Mouse (Mus musculus): Measurements from ENCODE around the gene Blcap. TPM values are rescaled to one million over a fixed set of nuclear protein-coding genes. Genes with fewer than 3 reads are reported as not detected.
A peak's percentile ranks its signal among the peaks of the same experiment; 100 is the strongest.

Blcap gene
- polyA plus RNA-seq, 1 experiment, result 56.7 TPM

DNA sequence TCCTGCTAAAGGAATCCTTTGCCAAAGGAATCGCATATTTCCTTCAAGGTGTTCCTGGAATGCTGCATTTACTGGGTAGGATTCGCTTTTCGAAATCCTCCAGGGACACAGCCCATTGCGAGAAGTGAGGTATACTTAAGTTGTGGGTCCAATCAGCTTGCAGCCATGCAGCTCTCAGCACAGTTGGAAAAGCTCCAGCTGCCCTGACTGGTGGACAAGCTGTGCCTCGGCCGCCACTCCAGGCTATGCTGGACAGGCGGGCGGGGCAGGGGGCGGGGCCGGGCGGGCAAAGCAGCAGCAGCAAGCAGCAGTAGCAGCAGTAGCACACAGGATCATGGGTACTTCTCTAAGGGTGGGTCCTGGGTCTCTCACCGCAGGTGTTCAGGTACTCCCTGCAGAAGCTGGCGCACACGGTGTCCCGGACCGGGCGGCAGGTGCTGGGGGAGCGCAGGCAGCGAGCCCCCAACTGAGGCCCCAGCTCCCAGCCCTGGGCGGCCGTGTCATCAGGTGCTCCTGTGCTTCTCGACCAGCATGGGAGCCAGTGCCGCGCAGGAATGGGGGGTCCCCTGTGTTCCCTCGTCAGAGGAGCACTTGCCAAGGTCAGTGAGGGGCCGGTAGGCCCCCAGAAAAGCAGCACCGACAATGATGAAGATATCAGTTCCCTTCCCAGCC is 9.8 kb downstream of the Blcap start:
- peaks cover 41% of the 10 kb centered on the region for H3K9me3 ChIP-seq (replicated peaks; ENCODE audit: control insufficient read depth, insufficient read depth, low read length, poor library complexity, severe bottlenecking)

DNA sequence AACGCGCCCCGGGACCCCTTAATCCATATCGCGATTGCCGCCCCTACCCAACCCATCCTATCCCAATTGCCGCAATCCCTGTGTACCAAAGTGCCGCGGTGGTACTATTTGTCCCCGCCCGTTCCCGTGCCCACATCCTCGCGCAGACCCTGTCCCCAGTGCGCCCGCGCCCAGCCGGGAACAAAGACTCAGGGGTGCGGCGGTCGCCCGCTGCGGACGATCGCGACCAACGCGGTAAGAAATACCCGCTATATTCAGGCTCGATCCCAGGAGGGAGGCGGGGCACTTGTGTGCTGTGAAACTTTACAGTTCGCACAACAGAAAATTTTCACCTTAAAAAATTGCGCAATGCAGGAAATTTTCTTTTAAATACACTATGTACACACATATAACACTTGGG is 10.8 kb downstream of the Blcap start:
- Histone ChIP-seq H3K4me3 (ENCODE audit: low read depth, low read length) (peak overlapping the region; percentile 51), H3K9ac (ENCODE audit: low read depth, poor library complexity, severe bottlenecking) (peak overlapping the region; percentile 62), H3K27me3 (ENCODE audit: control insufficient read depth, insufficient read depth, low read length, poor library complexity, severe bottlenecking) (no peaks in the 10 kb centered on the region), H3K36me3 (ENCODE audit: control insufficient read depth, insufficient read depth, low read length, poor library complexity, severe bottlenecking) (peaks cover 18% of the 10 kb centered on the region), H3K9me3 (replicated peaks; ENCODE audit: control insufficient read depth, insufficient read depth, low read length, poor library complexity, severe bottlenecking) (peaks cover 41% of the 10 kb centered on the region), H3K27ac (ENCODE audit: insufficient read depth, low read length) (no peak overlapping the region), H3K4me1 (ENCODE audit: control insufficient read depth, insufficient read depth, low read length) (peaks cover 2% of the 10 kb centered on the region)
- TF ChIP-seq POLR2A (IDR thresholded peaks at IDR 0.05; ENCODE audit: insufficient read depth, low read length) (no peak), EP300 (IDR thresholded peaks at IDR 0.05; ENCODE audit: insufficient read depth, low read depth, low read length) (no peak), CTCF (IDR thresholded peaks at IDR 0.05; ENCODE audit: low read depth, low read length) (no peak)

More for the DNA sequence above, 9.8 kb downstream of the Blcap start:
- H3K4me3 ChIP-seq (ENCODE audit: low read depth, low read length), result peak overlapping the region; percentile 46
- H3K4me1 ChIP-seq (ENCODE audit: control insufficient read depth, insufficient read depth, low read length), result peaks cover 2% of the 10 kb centered on the region
- H3K9ac ChIP-seq (ENCODE audit: low read depth, poor library complexity, severe bottlenecking), result no peak overlapping the region
- no peaks in the 10 kb centered on the region for H3K27me3 ChIP-seq (ENCODE audit: control insufficient read depth, insufficient read depth, low read length, poor library complexity, severe bottlenecking)
- no peak overlapping the region for H3K27ac ChIP-seq (ENCODE audit: insufficient read depth, low read length)
- peaks cover 17% of the 10 kb centered on the region for H3K36me3 ChIP-seq (ENCODE audit: control insufficient read depth, insufficient read depth, low read length, poor library complexity, severe bottlenecking)
- TF ChIP-seq EP300 (IDR thresholded peaks at IDR 0.05; ENCODE audit: insufficient read depth, low read depth, low read length) (no peak), POLR2A (IDR thresholded peaks at IDR 0.05; ENCODE audit: insufficient read depth, low read length) (no peak), CTCF (IDR thresholded peaks at IDR 0.05; ENCODE audit: low read depth, low read length) (no peak)

DNA sequence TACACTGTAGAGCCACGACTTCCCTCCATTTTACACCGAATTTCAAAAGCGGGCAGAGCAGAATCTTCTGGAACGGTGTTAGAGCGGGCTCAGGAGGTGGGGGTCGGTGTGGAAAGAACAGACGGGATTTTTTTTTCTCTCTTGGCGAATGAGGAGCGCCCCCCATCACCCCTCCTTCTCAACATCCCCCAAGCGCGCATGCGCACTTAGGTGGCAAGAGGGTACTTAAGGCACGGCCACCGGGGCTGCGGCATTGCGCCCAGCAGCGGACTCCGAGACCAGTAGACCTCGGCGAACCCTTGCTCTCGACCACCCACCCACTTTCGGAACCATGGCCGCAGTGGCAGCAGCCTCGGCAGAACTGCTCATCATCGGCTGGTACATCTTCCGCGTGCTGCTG is 11.2 kb downstream of the Blcap start, which contains the start of gene Nnat:
Gene Nnat, plus strand, starts transcription at position 221 of the 400 bp plus-strand sequence.
- peak within 1 kb of the TSS; percentile 62 for H3K9ac ChIP-seq (ENCODE audit: low read depth, poor library complexity, severe bottlenecking)
- no peaks in the 10 kb centered on the region for H3K27me3 ChIP-seq (ENCODE audit: control insufficient read depth, insufficient read depth, low read length, poor library complexity, severe bottlenecking)
- no peak within 1 kb of the TSS for H3K27ac ChIP-seq (ENCODE audit: insufficient read depth, low read length)
- H3K9me3 ChIP-seq (replicated peaks; ENCODE audit: control insufficient read depth, insufficient read depth, low read length, poor library complexity, severe bottlenecking), result peaks cover 41% of the 10 kb centered on the region
- peaks cover 2% of the 10 kb centered on the region for H3K4me1 ChIP-seq (ENCODE audit: control insufficient read depth, insufficient read depth, low read length)
- H3K4me3 ChIP-seq (ENCODE audit: low read depth, low read length), result peak within 1 kb of the TSS; percentile 51
- peaks cover 18% of the 10 kb centered on the region for H3K36me3 ChIP-seq (ENCODE audit: control insufficient read depth, insufficient read depth, low read length, poor library complexity, severe bottlenecking)
- TF ChIP-seq POLR2A (IDR thresholded peaks at IDR 0.05; ENCODE audit: insufficient read depth, low read length) (no peak), EP300 (IDR thresholded peaks at IDR 0.05; ENCODE audit: insufficient read depth, low read depth, low read length) (no peak), CTCF (IDR thresholded peaks at IDR 0.05; ENCODE audit: low read depth, low read length) (no peak)

DNA sequence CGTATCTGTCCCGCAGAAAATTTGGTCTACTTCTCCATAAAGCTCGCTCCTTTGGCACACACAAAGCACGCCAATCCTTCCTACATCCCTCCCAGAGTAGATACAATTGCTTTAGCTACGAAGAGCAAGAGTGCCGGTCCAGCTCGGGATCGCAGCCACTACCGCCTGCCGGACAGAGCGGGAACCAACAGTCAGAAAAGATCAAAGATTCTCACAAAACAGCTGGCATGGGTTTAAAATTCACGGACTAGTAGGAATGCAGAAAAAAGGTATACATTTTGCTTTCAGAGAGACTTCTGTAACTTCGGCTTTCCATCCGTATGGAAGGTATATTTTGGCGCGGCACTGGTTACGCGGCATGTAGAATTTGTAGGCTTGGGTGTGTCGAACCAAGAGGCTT is 11.6 kb downstream of the Blcap start:
- no peak for TF ChIP-seq EP300 (IDR thresholded peaks at IDR 0.05; ENCODE audit: insufficient read depth, low read depth, low read length)
- TF ChIP-seq POLR2A (IDR thresholded peaks at IDR 0.05; ENCODE audit: insufficient read depth, low read length), result no peak
- TF ChIP-seq CTCF (IDR thresholded peaks at IDR 0.05; ENCODE audit: low read depth, low read length), result no peak
- peaks cover 2% of the 10 kb centered on the region for H3K4me1 ChIP-seq (ENCODE audit: control insufficient read depth, insufficient read depth, low read length)
- H3K27ac ChIP-seq (ENCODE audit: insufficient read depth, low read length), result no peak overlapping the region
- H3K4me3 ChIP-seq (ENCODE audit: low read depth, low read length), result peak overlapping the region; percentile 51
- H3K27me3 ChIP-seq (ENCODE audit: control insufficient read depth, insufficient read depth, low read length, poor library complexity, severe bottlenecking), result no peaks in the 10 kb centered on the region
- H3K36me3 ChIP-seq (ENCODE audit: control insufficient read depth, insufficient read depth, low read length, poor library complexity, severe bottlenecking), result peaks cover 18% of the 10 kb centered on the region
- no peak overlapping the region for H3K9ac ChIP-seq (ENCODE audit: low read depth, poor library complexity, severe bottlenecking)
- H3K9me3 ChIP-seq (replicated peaks; ENCODE audit: control insufficient read depth, insufficient read depth, low read length, poor library complexity, severe bottlenecking), result peaks cover 41% of the 10 kb centered on the region

DNA sequence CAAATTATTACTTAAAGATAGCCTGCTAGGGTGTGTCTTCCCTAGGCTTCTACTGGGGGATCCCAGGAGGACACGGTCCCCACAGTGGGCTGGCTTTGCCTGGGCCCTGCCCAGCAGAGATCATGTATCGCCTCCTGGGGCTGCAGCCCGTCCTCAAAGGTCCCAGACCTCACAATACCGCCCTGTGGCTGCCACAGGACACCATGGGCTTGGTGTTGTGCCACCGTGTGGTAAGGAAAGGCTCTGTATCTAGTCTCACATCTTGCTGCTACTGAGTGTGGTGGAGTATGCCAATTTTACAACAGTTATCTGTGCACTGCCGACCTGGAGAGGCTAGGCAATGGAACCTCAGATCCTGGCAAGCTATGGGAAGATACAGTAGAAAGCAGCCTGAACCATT is 12.6 kb downstream of the Blcap start:
- Histone ChIP-seq H3K9me3 (replicated peaks; ENCODE audit: control insufficient read depth, insufficient read depth, low read length, poor library complexity, severe bottlenecking) (peaks cover 41% of the 10 kb centered on the region), H3K9ac (ENCODE audit: low read depth, poor library complexity, severe bottlenecking) (no peak overlapping the region), H3K27ac (ENCODE audit: insufficient read depth, low read length) (no peak overlapping the region), H3K4me3 (ENCODE audit: low read depth, low read length) (no peak overlapping the region), H3K27me3 (ENCODE audit: control insufficient read depth, insufficient read depth, low read length, poor library complexity, severe bottlenecking) (no peaks in the 10 kb centered on the region), H3K36me3 (ENCODE audit: control insufficient read depth, insufficient read depth, low read length, poor library complexity, severe bottlenecking) (peaks cover 18% of the 10 kb centered on the region), H3K4me1 (ENCODE audit: control insufficient read depth, insufficient read depth, low read length) (peaks cover 2% of the 10 kb centered on the region)
- no peak for TF ChIP-seq POLR2A (IDR thresholded peaks at IDR 0.05; ENCODE audit: insufficient read depth, low read length)
- TF ChIP-seq CTCF (IDR thresholded peaks at IDR 0.05; ENCODE audit: low read depth, low read length), result no peak
- no peak for TF ChIP-seq EP300 (IDR thresholded peaks at IDR 0.05; ENCODE audit: insufficient read depth, low read depth, low read length)

DNA sequence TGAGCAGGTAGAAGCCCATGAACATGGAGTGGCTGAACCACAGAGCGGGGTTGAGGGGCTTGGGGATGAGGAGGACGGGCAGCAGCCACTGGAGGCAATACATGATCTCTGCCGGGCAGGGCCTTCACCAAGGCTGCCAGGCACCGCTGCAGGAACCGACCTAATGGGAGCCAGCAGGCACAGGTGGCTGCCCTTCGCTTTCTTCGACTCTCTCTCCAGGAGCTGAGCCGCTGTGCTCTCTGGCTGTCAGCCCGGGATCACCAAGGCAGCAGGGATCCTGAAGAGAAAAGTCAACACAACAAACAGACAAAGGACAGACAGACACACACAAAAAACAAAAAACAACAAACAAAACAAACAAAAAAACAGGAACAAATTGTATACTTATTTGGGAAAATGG is 13.0 kb downstream of the Blcap start:
- TF ChIP-seq POLR2A (IDR thresholded peaks at IDR 0.05; ENCODE audit: insufficient read depth, low read length), result no peak
- no peak for TF ChIP-seq CTCF (IDR thresholded peaks at IDR 0.05; ENCODE audit: low read depth, low read length)
- TF ChIP-seq EP300 (IDR thresholded peaks at IDR 0.05; ENCODE audit: insufficient read depth, low read depth, low read length), result no peak
- peaks cover 41% of the 10 kb centered on the region for H3K9me3 ChIP-seq (replicated peaks; ENCODE audit: control insufficient read depth, insufficient read depth, low read length, poor library complexity, severe bottlenecking)
- no peaks in the 10 kb centered on the region for H3K27me3 ChIP-seq (ENCODE audit: control insufficient read depth, insufficient read depth, low read length, poor library complexity, severe bottlenecking)
- peaks cover under 1% of the 10 kb centered on the region for H3K4me1 ChIP-seq (ENCODE audit: control insufficient read depth, insufficient read depth, low read length)
- peaks cover 18% of the 10 kb centered on the region for H3K36me3 ChIP-seq (ENCODE audit: control insufficient read depth, insufficient read depth, low read length, poor library complexity, severe bottlenecking)
- H3K9ac ChIP-seq (ENCODE audit: low read depth, poor library complexity, severe bottlenecking), result no peak overlapping the region
- no peak overlapping the region for H3K4me3 ChIP-seq (ENCODE audit: low read depth, low read length)
- no peak overlapping the region for H3K27ac ChIP-seq (ENCODE audit: insufficient read depth, low read length)
